Mouse (Mus musculus): ENCODE data around the gene Ehbp1. TPM values are rescaled to one million over a fixed set of nuclear protein-coding genes. Genes with fewer than 3 reads are reported as not detected.

Ehbp1 gene
- polyA plus RNA-seq, 1 experiment, result 24.8 TPM

GRCm38 (mm10) chr11:22317824-22318411, 24.2 kb downstream of the Ehbp1 start:
- Histone ChIP-seq H3K4me3 (replicated peaks; ENCODE audit: insufficient read depth, low read depth, low read length) (no peak overlapping the region), H3K27me3 (ENCODE audit: control insufficient read depth, insufficient read depth, low read length) (no peaks in the 10 kb centered on the region), H3K4me1 (ENCODE audit: control insufficient read depth, insufficient read depth, low read length) (no peaks in the 10 kb centered on the region), H3K27ac (ENCODE audit: insufficient read depth, low read length) (no peak overlapping the region)
- 91% methylated on average over 6 of the region's 6 CpGs for WGBS
- no peak for DNase-seq
- no peak for TF ChIP-seq POLR2A (IDR thresholded peaks at IDR 0.05; ENCODE audit: borderline replicate concordance, insufficient read depth, low read length)

DNA sequence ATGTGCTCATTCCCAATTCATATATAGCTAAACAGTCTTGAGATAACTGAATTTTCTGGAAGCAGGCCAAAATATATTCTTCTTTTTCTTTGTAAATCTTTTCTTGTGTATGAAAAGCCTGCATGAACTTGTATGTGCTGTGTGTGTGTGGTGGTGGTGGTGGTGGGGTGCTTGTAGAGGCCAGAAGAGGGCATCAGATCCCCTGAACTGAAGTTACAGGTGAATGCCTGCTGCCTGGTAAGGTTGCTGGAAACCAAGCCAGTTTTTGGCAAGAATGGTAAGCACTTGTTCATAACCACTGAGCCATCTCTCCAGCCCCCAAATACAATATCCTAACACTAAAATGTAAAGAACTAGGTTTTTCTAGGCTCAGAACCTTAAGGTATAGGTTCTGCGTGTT, 26.3 kb downstream of the Ehbp1 start:
- TF ChIP-seq POLR2A (IDR thresholded peaks at IDR 0.05; ENCODE audit: borderline replicate concordance, insufficient read depth, low read length) (no peak), CTCF (IDR thresholded peaks at IDR 0.05; ENCODE audit: borderline replicate concordance, insufficient read depth, low read depth, low read length) (no peak)
- Histone ChIP-seq H3K27me3 (ENCODE audit: control insufficient read depth, insufficient read depth, low read length) (no peaks in the 10 kb centered on the region), H3K4me3 (replicated peaks; ENCODE audit: insufficient read depth, low read depth, low read length) (no peak overlapping the region), H3K27ac (ENCODE audit: insufficient read depth, low read length) (no peak overlapping the region), H3K4me1 (ENCODE audit: control insufficient read depth, insufficient read depth, low read length) (no peaks in the 10 kb centered on the region)
- 93% methylated on average over 1 of the region's 1 CpGs for WGBS
- no peak for DNase-seq

- Histone ChIP-seq H3K4me3 (replicated peaks; ENCODE audit: insufficient read depth, low read depth, low read length) (no peak overlapping the region), H3K27ac (ENCODE audit: insufficient read depth, low read length) (no peak overlapping the region), H3K4me1 (ENCODE audit: control insufficient read depth, insufficient read depth, low read length) (no peaks in the 10 kb centered on the region), H3K27me3 (ENCODE audit: control insufficient read depth, insufficient read depth, low read length) (no peaks in the 10 kb centered on the region)
- DNase-seq, result peak in 1 of 2 experiments; percentile 19
- 45% methylated on average over 6 of the region's 6 CpGs for WGBS
- TF ChIP-seq CTCF (IDR thresholded peaks at IDR 0.05; ENCODE audit: borderline replicate concordance, insufficient read depth, low read depth, low read length) (no peak), POLR2A (IDR thresholded peaks at IDR 0.05; ENCODE audit: borderline replicate concordance, insufficient read depth, low read length) (no peak)
Measured at GRCm38 (mm10) chr11:22301164-22301563, 40.9 kb downstream of the Ehbp1 start.

- TF ChIP-seq CTCF (IDR thresholded peaks at IDR 0.05; ENCODE audit: borderline replicate concordance, insufficient read depth, low read depth, low read length) (no peak), POLR2A (IDR thresholded peaks at IDR 0.05; ENCODE audit: borderline replicate concordance, insufficient read depth, low read length) (no peak)
- Histone ChIP-seq H3K4me3 (replicated peaks; ENCODE audit: insufficient read depth, low read depth, low read length) (no peak overlapping the region), H3K27ac (ENCODE audit: insufficient read depth, low read length) (no peak overlapping the region), H3K4me1 (ENCODE audit: control insufficient read depth, insufficient read depth, low read length) (peaks cover 6% of the 10 kb centered on the region; the same call in 1 of the 2 replicates), H3K27me3 (ENCODE audit: control insufficient read depth, insufficient read depth, low read length) (no peaks in the 10 kb centered on the region)
- no peak for DNase-seq
Measured at GRCm38 (mm10) chr11:22289164-22289563, 52.9 kb downstream of the Ehbp1 start.

DNA sequence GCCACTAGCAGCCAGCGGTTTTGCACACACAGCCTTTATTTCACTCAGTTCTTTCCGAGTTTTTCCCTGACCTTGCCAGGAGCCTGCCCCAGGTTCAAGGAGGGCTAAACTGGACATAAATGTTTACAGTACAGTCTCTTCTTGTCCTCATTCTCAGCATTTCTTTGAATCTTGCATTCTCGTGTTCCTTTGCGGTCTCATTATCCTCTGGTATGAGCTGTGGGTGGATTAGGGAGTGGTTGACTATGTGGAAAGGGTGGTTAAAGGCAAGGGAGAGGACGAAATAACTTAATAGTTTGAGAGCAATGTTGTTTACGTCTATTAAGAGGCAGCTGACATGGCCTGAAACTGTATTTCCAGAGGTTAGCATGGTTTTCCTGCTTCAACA, 54.6 kb downstream of the Ehbp1 start:
- TF ChIP-seq CTCF (IDR thresholded peaks at IDR 0.05; ENCODE audit: borderline replicate concordance, insufficient read depth, low read depth, low read length) (no peak), POLR2A (IDR thresholded peaks at IDR 0.05; ENCODE audit: borderline replicate concordance, insufficient read depth, low read length) (no peak)
- Histone ChIP-seq H3K27ac (ENCODE audit: insufficient read depth, low read length) (peak overlapping the region; percentile 66), H3K4me3 (replicated peaks; ENCODE audit: insufficient read depth, low read depth, low read length) (peak overlapping the region; percentile 93), H3K27me3 (ENCODE audit: control insufficient read depth, insufficient read depth, low read length) (no peaks in the 10 kb centered on the region), H3K4me1 (ENCODE audit: control insufficient read depth, insufficient read depth, low read length) (peaks cover 6% of the 10 kb centered on the region; the same call in 1 of the 2 replicates)
- no peak for DNase-seq
- WGBS, result 1% methylated on average over 6 of the region's 6 CpGs

DNA sequence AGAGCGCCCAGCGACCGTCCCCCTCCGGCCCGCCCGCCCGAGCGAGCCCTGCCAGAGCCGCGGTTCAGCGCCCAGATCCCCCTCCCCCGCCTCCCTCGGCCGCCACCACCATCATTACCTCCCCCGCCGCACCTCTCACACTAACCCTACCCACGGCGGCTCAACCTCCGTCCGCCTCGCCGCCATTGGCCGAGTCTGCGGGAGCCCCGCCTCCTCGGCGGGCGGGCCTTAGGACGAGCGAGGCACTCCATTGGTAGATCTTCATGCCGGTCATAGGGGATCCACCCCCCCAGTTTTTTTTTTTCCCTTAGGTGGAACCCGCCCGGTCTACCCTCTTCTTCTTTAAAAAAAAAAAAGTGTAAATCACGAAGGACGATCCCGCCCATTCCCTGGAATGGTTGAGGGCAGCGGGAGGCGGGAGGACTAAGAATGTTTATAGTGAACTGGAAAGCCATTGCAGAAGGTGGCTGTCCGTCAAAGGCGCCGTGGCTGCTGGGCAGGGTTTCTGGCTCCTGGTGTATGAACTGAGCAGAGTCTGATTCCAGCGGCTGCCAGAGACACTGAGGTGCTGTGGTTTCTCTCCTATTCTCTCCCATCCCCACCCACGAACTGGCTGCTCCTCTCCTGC, 55.1 kb downstream of the Ehbp1 start:
- peak overlapping the region; percentile 93 for H3K4me3 ChIP-seq (replicated peaks; ENCODE audit: insufficient read depth, low read depth, low read length)
- 2% methylated on average over 38 of the region's 43 CpGs for WGBS
- peaks cover 6% of the 10 kb centered on the region; the same call in 1 of the 2 replicates for H3K4me1 ChIP-seq (ENCODE audit: control insufficient read depth, insufficient read depth, low read length)
- peak overlapping the region; percentile 66 for H3K27ac ChIP-seq (ENCODE audit: insufficient read depth, low read length)
- H3K27me3 ChIP-seq (ENCODE audit: control insufficient read depth, insufficient read depth, low read length), result no peaks in the 10 kb centered on the region
- peak; percentile 98 to 99 for DNase-seq
- TF ChIP-seq POLR2A (IDR thresholded peaks at IDR 0.05; ENCODE audit: borderline replicate concordance, insufficient read depth, low read length) (peak; percentile 73; the same call in 1 of the 2 replicates), CTCF (IDR thresholded peaks at IDR 0.05; ENCODE audit: borderline replicate concordance, insufficient read depth, low read depth, low read length) (no peak)

- no peaks in the 10 kb centered on the region for H3K27me3 ChIP-seq (ENCODE audit: control insufficient read depth, insufficient read depth, low read length)
- under 1% methylated on average over 37 of the region's 39 CpGs for WGBS
- H3K27ac ChIP-seq (ENCODE audit: insufficient read depth, low read length), result peak overlapping the region; percentile 36
- H3K4me1 ChIP-seq (ENCODE audit: control insufficient read depth, insufficient read depth, low read length), result peaks cover 6% of the 10 kb centered on the region; the same call in 1 of the 2 replicates
- TF ChIP-seq POLR2A (IDR thresholded peaks at IDR 0.05; ENCODE audit: borderline replicate concordance, insufficient read depth, low read length) (0 out of 2 replicates have a peak, but pooled peaks have one; percentile 27), CTCF (IDR thresholded peaks at IDR 0.05; ENCODE audit: borderline replicate concordance, insufficient read depth, low read depth, low read length) (peak; percentile 16; the same call in 1 of the 2 replicates)
- DNase-seq, result peak; percentile 75 to 77
- H3K4me3 ChIP-seq (replicated peaks; ENCODE audit: insufficient read depth, low read depth, low read length), result peak overlapping the region; percentile 67
Measured at GRCm38 (mm10) chr11:22286371-22286872, 55.7 kb downstream of the Ehbp1 start.

DNA sequence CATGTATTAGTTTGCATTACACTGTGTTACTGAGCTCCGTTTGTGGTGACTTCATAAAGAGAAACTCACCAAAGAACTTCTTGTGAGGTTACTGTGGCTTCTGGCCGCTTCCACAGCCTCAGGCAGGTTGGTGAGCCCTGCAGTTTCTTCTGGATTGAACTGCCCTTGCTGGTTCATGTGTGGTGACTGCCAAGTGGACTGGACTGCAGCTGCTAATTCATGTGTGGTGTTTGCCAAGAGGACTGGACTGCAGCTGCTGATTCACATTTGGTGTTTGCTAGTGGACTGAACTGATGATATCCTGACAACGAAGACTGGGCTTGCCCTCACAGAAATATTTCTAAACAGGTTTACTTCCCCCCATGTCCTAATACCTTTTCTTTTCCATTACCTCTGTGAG, 65.4 kb downstream of the Ehbp1 start:
- peaks cover 3% of the 10 kb centered on the region; the same call in 1 of the 2 replicates for H3K4me1 ChIP-seq (ENCODE audit: control insufficient read depth, insufficient read depth, low read length)
- no peak overlapping the region for H3K4me3 ChIP-seq (replicated peaks; ENCODE audit: insufficient read depth, low read depth, low read length)
- H3K27ac ChIP-seq (ENCODE audit: insufficient read depth, low read length), result no peak overlapping the region
- no peak for TF ChIP-seq CTCF (IDR thresholded peaks at IDR 0.05; ENCODE audit: borderline replicate concordance, insufficient read depth, low read depth, low read length)
- no peak for TF ChIP-seq POLR2A (IDR thresholded peaks at IDR 0.05; ENCODE audit: borderline replicate concordance, insufficient read depth, low read length)
- H3K27me3 ChIP-seq (ENCODE audit: control insufficient read depth, insufficient read depth, low read length), result no peaks in the 10 kb centered on the region
- DNase-seq, result no peak
- 87% methylated on average over 3 of the region's 3 CpGs for WGBS
